Mouse (Mus musculus) embryo, embryonic 10.5 days (tissue): Measurements from ENCODE around the gene Ndnf.

ENCODE experiments used
- DNase-seq: peaks from one replicate; pipeline ENCODE4 v3.0.0-alpha.2; 2015; ENCODE audit warnings: low spot score

Ndnf gene

DNA sequence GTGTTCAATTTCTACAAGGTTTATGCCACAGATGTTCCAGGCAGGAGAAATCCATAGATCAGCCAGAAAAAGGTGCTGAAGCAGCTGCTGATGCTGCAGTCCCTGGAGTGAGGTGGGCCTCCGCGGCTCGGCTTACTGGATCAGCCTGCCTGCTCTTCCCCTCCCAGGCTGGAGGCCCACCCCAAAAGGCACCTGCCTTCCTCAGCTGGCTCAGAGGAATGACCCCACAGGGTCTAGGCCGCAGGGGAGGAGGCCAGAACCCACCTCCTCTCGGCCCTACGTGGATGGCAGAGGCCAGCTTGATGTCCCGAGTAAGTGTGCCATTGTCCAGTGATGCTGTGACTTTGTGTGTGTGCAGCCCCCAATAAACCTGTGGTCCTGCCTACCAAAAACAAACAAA is 86.8 kb downstream of the Ndnf start:
- DNase-seq = no peak

- no peak for DNase-seq
These were observed 87.8 kb downstream of the Ndnf start for GRCm38 (mm10) chr6:65759174-65759573.

DNA sequence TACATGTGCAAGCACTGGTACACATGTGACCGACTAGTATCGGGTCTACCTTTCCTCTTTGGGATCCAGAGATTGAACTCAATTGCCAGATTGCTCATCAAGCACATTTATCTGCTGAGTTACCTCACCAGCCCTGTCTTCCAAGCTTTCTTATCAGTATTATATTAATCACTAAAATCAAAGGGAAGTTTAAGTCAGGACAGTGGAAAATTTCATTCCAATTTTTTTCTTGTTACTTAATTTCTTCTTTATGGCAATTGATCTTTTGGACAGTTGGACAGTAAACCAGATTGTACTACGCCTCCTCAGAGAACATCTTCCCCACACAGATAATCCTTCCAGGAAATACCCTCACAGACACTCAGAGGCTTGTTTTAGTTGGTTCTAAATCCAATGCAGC is 88.7 kb downstream of the Ndnf start:
- no peak for DNase-seq
